Mouse (Mus musculus) inflammation-experienced regulatory T-cells, adult 6 months (primary cell): ENCODE data around the gene Kcnj1. TPM values are rescaled to one million over a fixed set of nuclear protein-coding genes. Genes with fewer than 3 reads are reported as not detected.

Experiments
- ATAC-seq: one replicate; pipeline ENCODE4 v1.8.0; 2017
- polyA plus RNA-seq, 3 experiments: library from polyadenylated mRNA; unstranded; fragments of 100-300 nt; shearing (Covaris generic); gene quantifications; one replicate each; pipeline ENCODE4 v1.2.1; 2017

Gene Kcnj1
- polyA plus RNA-seq, 3 experiments from 2014 or later = not detected

DNA sequence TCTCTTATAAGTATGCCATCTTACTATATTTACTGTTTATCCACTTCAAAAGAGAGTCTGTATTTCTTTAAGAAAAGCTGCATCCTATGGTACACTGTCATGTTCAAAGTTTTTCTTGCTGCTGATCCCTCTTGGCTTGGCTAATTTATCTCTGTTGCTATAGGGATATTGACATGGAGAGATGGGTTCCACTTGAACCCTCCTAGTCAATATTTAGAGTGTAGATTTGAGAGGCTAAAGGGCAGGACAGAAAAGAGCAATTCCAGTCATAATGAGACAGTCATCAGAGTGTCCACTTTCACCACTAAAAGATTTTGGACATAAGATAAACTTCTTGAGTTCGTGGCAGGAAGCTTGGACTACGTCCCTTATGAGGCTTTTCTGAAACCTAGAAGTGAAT lies 27.9 kb downstream of the Kcnj1 start:
- ATAC-seq = no peak

DNA sequence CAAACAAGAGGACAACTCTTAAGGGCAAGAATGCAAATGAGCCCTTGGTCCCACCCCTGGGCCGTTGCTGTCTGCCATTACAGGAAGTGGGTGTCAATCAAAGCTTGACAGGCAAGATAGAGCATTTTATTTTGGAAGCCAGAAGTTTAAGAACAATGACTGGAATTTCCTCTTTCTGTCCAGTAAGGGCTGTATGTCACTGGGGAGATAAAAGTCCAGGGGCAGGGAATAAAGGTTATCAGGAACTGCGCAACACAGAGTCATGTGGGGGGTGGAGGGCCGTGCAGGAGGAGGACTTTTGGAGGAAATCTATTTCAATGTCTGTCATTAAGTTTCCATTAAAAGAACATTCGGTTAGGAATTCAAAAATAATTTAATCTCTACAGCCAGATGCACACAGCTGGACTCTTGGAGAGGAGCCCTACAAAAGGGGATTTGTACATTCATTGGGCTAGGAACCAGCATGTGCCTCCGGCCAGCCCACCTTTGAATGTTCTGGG lies 28.4 kb downstream of the Kcnj1 start:
- no peak for ATAC-seq

DNA sequence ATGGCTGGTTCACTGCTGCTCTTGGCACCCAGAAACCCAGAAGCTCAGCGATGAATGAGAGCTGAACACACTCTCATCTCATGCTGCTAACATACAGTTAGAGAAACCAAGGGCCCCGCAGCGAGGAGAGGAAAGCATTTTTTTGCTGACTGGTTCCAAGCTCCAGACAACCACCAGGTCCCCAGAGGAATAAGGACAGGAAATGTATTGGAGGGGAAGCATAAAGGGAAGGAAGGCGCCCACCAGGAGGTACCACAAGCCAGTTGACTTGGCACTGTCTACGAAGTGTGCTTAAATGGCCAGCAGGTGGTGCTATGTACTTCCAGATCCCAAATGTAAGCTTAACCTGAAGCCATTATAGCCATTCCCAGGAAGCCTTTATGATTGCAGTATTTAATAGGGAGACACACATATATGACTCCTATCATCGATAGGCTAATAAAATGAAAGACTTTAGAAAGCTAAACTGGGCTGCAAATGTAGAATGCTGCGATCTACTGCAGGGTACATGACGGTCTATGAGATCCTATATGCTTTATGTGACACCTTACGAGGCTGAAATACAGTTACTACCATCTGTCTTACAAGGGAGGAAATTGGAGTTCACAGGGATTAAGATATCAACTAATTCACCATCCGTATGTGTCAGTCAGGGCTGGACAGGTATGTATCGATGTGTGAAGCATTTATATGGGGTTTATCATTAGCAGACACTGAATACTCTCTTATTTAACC lies 33.1 kb downstream of the Kcnj1 start:
- ATAC-seq = no peak

DNA sequence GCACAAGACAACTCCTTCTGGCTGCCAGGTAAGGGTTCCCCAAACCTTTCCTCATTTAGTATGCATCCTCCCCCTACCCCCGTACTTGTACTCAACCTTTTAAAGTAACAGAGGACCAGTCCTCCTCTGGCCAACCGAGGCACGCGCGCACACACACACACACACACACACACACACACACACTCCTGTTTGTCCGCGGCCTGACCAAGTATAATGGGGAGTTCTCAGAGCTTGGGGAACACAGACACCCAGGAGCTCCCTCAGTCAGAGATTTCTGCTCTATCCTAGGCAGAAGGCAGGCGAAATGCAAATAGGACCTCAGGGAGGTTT lies 36.4 kb downstream of the Kcnj1 start:
- ATAC-seq = no peak

DNA sequence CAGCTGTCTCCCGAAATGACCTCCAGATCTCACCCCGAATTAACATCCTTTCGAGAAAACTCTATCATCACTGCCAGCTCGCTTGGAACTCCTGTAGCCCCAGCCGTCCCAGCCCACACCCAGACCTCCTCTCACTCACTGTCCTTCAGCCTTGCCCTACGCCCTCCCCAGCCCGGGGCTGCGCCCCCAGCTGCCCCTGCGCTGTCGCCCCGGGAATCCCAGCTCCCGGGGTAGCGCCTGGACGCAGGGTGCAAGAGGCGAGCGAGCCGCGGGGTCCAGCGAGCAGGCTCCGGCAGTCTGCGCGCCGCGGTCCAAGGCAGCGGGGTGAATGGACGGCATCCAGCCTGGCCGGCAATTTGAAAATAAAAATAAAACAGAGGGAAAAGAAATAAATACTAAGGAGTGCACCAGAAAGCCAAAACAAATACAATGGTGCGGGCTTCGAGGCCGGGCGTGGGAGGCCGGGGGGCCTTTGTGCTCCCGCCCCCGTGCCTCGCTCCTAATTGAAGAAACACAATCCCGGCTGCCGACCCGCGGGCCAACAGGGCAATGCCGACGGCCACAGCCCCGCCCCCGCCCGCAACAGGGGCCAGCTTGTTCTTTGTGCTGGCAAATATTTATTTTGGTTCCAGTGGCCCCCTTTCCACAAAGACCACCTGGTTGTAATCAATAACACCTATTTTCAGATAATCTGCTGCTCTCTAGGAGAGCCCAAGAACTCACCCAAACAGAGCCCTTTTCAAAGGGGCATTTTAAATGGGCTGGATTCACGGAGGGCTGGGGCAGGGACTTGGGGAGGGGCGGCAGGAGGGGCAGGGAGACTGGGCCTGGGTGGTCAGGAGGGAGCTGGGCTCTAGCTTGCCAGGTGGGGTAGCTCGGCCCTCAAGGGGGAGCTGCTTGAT lies 37.0 kb downstream of the Kcnj1 start:
- no peak for ATAC-seq

GRCm38 (mm10) chr9:32410671-32411070 lies 38.4 kb downstream of the Kcnj1 start:
- ATAC-seq = no peak

- no peak for ATAC-seq
Observed at GRCm38 (mm10) chr9:32411507-32411906, 39.2 kb downstream of the Kcnj1 start.

DNA sequence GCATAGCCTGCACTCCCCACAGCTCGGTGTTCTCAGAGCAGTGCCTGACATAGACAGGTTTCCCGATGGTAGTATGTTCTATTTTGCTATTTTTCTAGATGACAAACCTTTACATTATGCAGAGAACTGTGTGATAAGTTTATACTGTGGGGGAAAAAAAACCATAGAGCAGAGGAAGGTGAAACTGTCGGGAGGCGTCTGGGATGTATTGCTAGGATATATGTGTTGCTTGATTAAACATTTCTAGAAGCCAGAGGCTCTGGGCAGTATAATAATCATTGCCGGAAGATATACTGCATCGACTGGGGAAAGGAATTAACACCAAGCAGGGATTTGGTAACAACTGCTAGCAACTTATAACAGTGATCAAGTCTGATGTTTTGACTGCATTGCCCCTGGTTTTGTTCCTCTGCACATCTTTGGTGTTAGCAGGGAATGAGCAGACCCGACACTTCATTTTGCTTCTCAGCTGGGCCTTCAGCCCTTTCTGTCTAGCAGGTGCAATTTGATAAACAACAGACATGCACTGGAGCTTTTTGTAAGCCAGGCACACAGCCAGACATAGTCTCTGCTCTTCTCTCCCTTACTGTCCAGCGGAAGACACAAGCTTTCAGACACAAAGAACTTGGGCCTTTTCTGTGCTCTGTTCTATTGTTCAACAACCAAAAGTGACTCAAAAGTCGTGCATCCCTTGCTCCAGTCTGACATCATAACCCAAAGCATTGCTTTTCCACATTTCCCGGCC lies 40.7 kb downstream of the Kcnj1 start:
- ATAC-seq = no peak

DNA sequence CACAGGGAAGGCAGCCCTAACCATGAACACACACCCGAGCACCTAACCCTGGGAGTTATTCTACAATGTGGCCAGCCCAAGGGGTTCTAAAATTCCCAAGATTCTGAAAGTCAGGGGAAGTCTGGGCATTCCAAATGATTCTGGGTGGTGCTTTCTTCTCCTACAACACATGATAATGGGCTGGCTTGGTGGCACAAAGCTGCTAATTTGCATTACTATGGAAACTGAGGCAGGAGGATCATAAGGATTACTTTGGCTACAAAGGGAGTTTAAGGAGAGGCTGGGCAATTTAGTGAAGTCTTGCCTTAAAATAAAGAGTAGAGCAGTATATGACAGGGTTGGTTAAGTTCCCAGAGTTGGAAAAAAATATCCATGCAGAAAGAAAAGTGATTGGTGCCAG lies 42.7 kb downstream of the Kcnj1 start:
- no peak for ATAC-seq

DNA sequence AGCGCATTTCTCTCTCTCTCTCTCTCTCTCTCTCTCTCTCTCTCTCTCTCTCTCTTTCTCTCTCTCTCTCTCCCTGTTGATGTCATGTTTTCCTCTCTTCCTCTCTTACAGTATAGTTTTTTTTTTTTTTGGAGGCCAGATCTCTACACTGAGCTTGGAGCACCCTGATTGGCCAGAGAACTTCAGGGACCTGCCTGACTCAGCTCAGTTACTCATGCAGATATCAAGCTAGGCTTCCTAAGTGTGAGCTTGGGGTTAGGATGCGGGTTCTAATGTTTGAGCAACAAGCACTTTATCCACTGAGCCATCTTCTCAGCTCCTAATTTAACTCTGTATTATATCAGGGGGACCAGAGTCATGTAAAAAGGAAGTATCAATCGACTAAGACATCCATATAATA lies 43.7 kb downstream of the Kcnj1 start:
- ATAC-seq = no peak

- no peak for ATAC-seq
Observed at GRCm38 (mm10) chr9:32417466-32418116, 45.3 kb downstream of the Kcnj1 start.

DNA sequence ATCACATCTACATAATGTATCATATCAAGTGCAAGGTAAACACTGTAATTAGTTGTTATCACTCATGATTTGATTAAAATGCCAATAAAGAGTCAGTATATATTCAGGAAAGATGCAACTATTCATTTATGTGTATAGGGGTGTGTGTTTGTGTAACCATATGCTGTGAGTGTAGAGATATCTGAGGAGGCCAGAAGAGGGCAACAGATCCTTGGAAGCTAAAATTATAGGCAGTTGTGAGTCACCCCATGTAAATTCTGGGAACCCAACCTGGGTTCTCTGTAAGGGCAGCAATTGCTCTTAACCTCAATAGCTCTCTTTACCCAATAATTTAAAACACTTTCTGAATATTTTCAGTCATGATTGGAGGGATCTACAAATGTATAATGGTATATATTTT lies 48.4 kb downstream of the Kcnj1 start:
- ATAC-seq = no peak

GRCm38 (mm10) chr9:32425321-32425720 lies 53.0 kb downstream of the Kcnj1 start:
- no peak for ATAC-seq

DNA sequence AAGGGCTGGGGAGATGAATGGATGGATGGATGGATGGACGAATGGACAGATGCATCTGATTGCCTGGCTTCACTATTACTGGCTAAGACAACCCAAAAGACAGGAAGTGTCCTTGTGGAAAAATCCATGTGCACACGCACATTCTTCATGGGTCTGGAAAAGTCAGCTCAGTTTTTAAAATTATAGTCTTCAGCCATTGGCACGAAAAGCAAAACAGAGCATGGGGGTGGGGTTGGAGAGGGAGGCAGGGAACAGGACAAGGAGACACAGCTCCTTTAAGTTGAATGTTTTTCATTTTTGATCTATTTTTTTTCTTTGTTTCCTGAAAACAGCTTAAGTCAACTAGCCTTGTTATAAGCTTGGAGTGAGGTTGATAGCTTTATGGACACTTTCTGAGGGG lies 58.8 kb downstream of the Kcnj1 start:
- no peak for ATAC-seq

- ATAC-seq = no peak
Observed at GRCm38 (mm10) chr9:32434241-32435213, 62.2 kb downstream of the Kcnj1 start.

DNA sequence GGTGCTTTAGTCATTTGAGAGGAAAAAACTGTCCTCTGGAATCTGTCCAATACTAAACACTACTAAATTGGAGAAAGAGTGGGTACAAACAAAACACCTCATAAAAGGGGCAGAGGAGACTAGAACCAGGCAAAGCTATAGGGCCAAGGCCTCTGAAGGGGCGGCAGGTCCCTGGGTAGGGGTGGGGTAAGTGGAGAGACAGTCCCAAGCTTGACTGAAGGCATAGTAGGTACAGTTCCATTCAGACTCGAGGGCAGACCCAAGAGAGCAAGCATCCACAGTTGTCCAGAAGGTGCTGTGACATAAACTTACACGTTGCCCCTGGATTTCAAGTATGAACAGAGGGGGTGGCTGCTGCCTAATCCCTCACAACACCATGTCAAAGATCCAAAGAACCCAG lies 70.8 kb downstream of the Kcnj1 start:
- no peak for ATAC-seq

GRCm38 (mm10) chr9:32443817-32444216 lies 71.5 kb downstream of the Kcnj1 start:
- ATAC-seq = no peak

- no peak for ATAC-seq
Observed at GRCm38 (mm10) chr9:32444453-32445201, 72.3 kb downstream of the Kcnj1 start.

GRCm38 (mm10) chr9:32445789-32446188 lies 73.5 kb downstream of the Kcnj1 start:
- peak; percentile 85 for ATAC-seq

DNA sequence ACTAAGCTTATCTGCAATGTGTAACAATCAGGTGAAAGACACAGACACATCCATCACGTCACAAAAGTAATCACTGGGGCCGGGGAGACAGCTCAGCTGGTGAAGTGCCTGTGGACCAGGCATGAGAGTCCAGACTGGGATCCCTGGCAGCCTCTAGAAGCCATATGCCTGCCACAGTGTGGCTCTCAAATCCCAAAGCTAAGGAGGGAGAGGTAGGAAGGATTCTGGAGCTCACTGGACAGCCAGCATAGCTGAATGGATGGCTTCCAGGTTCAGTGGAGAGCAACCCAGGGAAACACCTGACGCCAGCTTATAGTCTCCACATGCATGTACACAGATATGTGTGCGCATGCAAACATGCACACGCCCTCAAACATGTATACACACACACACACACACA lies 76.5 kb downstream of the Kcnj1 start:
- ATAC-seq = no peak
